Mouse (Mus musculus) left cerebral cortex, adult 9 months (tissue): ENCODE results near the gene Dcaf17.

Experiments used
- DNase-seq, 2 experiments: peaks; one replicate each; pipeline ENCODE4 v3.0.0; 2022; ENCODE audit warnings: low spot score in 2 of 2

Gene Dcaf17

DNA sequence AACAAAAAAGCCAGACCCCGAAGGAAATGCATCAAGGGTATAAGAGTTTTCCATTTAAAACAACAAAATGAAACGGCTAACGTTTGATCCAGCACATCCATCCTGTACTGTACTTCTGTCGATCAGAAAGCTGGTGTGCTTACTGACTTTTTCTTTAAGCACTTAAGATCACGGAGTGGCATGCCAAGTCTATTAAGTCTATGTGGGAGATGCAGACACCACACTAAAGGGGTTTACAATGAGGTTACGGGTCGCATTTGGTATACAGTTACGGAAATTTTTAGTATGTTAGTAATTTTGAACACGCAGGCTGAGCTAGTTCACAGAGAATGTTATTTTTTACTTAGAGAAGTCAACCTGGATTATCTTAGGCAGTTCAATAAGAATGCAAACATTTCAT lies 412 bp upstream of the Dcaf17 start:
- DNase-seq, result no peak

DNA sequence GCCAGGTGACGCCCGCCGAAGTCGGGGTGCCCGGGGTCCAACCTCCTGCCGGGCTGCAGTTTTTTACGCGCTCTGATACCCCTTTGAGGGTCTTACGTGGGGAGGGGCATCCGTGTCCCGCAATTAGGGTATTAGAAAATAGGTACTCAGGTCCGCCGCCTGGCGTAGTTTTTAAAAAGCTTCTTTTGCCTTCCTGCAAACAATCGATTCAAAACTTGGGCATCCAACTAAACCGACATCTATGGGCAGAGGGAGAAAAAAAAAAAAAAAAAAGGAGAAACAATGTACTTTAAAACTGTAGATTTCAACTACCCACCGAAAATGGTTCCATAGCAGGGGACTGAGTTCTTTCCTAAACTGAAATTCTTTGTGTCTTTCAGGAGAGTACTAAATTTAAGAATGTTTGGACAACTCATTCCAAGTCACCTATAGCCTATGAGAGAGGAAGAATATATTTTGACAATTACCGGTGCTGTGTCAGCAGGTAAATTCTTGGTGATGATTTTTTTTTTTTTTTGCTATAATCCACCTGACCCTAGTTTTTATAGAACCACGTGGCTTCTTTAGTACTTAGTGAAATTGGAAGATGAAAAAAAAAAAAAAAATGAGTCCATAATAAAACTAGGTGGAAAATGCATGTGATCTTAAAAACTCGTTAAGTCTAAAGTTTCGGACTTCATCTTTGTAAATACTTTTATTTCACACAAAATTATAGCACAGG lies 1.1 kb downstream of the Dcaf17 start:
- DNase-seq, result no peak

DNA sequence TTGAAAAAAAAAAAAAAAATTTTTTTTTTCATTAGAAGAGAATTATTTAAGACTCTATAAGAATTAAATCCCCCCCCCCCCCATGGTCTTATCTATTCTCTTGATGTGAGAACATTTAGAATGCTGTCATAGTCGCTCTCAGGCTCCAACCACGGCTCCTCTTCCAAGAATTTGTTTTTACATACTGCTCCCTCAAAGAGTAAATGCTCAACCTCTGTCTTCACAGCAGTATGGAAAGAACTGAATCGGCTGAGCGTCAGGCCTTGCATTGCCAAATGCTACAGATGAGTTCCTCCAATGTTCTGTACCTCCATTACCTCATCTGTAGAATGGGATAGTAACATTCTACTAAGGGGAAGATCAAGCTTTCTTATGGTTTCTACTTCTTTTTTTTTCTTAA lies 16.5 kb downstream of the Dcaf17 start:
- no peak for DNase-seq

DNA sequence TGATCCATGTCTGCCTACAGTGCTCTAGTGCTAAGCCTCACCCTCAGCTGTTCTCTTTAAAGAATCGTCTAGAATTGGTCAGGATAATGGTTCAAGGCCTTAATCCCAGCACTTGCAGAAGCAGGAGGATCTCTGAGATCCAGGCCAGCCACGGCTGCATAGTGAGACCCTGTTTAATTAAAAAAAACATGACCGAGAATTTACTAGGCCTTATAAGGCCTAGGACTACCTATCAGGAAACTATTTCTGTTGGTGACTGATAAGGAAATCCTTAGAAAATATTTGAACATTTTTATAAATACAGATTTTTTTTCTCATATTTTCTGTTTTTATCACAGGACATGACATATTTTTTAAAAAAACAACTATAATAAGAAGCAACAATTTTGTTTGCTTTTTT lies 18.2 kb downstream of the Dcaf17 start:
- DNase-seq, result no peak

DNA sequence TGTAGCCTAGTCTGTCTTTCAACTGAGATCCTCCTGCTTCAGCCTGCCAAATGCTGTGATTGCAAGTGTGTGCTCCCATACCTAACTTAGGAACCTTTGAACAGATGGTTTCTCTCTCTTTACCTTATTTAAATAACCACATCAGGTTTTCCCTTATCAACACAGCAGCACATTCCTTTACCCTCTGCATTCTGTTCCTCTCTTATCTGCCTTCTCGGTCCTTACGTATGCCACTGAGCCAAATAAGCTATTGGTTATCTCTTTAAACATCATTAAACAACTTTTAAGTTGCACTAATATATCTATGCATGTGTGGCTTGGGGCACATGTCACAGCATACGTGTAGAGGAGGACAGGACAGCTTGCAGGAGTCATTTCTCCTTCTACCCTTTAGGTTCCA lies 18.7 kb downstream of the Dcaf17 start:
- no peak for DNase-seq

DNA sequence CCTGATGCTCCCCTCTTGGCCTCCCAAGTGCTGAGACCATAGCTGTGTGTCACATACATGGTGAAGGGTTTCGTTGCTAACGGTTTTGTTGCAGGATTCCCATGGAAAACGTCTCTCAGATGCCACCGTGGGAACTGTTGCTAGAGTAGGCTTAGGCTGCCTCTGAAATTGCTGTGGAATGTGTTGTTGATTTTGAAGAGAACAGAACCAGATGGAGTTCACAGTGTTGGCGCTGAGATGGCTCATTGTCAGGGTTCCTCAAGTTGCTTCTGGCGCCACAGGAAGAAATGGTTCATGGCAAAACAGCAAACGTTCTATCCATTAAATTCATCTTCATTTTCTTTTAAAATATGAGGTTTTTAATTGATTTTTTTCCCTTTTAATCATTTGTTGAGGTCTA lies 27.3 kb downstream of the Dcaf17 start:
- no peak for DNase-seq

DNA sequence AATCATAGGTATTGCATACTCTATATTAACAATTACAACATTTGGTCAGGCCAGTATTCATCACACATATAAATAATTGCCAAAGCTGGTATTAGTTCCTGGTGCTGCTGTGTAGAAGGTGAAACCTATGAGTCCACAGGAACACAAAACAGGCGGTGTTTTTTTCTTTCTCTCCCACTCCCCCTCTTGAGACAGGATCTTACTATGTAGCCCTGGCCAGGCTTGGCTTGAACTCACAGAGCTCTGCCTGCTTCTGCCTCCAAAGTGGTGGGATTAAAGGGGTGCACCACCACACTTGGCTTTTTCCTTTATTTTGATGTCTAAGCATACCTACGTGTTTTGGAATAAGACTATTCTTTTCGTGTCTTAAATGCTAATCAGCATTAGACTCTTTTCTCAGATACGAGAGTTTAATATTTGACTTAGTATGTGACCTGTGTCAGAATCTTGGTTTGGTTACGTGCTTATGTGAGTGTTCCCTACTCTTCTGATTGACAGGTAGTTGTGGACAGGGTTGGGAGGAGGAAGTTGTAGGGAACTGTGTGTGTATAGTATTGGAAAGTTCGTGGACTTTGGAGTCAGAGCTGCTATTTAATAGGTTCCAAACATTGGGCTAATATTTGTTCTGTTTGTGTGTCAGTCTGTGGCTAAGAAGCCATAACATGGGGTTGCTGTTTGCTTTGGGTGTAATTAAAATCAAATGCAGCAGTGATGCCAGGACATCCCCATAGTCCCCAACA lies 28.5 kb downstream of the Dcaf17 start:
- DNase-seq, result no peak

DNA sequence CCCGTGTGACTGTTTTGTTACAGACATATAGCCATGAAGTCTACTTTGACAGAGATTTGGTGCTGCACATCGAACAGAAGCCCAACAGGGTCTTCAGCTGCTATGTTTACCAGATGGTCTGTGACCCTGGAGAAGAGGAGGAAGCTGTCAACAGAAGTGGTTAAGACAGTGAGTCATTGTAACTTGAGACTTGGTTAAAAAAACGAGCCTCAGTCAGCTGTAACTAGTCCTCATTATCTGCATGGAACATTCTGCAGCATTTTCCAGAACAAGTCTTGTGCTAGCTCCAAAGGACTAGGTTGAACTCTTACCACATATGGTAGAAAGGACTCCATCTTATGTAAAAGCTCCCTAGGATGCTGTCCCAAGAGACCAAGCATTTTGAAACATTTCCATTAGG lies 34.6 kb downstream of the Dcaf17 start:
- no peak for DNase-seq

DNA sequence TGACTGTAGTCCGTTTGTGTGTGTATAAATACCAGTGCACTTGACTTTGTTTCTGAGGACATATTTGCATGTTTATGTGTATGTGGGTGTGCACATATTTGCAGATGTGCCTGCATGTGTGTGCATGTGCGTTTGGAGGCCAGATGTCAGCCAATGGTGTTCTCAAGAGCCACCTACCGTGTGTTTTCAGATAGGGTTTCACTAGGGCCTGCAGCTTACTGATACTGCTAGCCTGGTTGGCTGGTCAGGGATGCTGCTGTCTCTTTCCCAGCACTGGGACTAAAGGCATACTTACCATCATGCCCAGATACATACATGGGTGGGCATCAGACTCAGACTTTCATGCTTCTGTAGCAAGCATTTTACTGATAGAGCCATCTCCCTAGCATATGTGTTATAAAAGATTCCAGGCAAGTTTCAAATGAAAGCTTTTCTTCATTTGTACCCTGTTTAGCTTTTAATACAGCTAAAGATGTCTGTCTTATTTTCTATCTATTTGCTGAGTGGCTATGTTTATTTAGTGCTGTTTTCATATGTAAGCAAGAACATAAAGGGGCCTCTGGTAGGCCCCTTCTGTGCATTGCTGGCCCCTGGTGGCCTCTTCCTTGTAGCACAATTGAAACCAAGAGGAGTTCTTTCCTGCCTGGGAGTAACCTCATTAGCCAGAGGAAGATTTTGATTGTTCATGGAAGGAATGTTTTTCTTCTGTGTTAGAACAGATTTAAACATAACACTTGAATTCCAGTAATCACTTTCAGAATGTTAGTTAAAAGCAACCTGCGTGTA lies 35.7 kb downstream of the Dcaf17 start:
- DNase-seq, result no peak

DNA sequence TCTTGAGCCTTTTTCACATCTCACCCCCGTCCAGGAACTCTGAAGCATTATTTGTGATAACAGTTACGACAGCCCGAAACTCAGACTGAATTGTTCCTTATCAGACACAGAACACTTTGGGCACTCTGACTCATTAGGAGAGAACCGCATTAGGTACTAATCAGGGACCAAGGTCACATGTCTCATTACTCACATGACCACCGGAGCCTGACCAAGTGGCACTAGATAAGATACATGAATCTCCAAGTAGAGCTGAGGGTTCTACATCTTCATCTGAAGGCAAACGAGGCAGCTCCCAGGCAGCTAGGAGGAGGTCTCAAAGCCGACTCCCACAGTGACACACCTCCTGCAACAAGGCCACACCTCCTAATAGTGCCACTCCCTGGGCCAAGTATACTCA lies 41.0 kb downstream of the Dcaf17 start:
- DNase-seq, result no peak

DNA sequence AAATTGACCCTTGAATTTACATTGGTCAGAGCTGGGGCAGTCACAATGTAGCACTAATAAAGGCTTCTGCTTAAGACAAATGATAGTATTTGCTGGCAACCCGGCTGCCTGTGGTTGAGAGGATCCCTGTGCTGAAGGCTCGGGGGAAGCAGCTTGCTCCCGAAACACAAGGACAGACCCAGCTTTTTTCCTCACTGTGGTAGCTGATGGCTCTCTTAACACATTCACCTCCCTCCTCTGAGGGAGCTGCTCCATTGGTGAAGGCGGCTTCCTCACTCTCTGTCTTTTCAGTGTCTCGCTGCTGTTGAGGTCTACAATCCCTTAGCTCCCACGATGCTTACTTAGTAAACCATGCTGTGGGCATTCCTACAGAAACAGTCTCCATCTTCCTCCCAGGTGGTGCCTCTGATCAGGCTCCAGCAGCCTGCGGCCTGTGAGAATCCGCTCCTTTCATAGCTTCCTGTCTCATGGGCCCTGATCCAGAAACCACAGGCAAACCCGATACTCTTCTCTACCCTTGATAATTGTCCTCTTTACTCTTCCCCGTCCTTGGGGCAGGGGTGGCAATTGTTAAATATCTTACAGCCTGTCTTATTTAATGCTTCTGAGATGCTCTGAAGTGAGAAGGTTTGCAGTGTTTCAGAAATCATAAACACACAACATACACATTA lies 47.6 kb downstream of the Dcaf17 start:
- DNase-seq, result no peak

DNA sequence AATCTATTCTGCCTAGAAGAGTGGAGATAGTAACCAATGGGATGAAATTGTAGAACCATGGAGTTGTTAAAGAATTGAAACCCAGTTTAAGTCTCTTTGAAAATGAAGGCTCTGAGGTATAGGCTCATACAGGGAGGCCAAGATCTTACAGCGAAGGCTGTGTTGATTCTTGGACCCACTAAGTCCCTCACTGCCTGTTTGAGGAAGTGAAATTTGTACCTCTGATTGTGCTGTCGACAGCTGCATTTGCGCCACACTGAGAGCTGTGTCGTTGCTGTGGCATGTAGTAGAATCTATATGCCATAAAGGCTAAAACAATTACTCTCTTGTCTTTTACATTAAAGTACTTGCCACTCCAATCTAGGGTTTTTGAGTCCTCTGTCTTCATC lies 48.2 kb downstream of the Dcaf17 start:
- no peak for DNase-seq

DNA sequence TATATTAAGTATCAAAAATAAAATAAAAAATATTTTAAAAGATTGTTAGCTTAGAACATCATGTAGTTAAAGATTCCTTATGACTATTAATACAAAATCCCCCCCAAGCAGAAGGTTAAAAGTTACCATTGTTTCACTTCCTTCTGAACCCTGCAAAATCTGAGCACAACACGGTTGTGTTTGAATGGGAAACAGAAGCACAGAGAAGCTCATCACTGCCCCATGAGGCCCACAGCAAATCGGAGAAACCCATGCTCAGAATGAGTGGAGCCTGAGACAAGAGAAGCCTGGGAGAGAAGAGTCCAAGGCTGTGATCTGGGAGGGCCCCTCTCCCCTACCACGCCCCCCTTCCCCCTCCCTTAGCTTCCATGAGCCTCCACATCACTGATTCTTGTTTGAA lies 49.6 kb downstream of the Dcaf17 start:
- DNase-seq, result no peak

DNA sequence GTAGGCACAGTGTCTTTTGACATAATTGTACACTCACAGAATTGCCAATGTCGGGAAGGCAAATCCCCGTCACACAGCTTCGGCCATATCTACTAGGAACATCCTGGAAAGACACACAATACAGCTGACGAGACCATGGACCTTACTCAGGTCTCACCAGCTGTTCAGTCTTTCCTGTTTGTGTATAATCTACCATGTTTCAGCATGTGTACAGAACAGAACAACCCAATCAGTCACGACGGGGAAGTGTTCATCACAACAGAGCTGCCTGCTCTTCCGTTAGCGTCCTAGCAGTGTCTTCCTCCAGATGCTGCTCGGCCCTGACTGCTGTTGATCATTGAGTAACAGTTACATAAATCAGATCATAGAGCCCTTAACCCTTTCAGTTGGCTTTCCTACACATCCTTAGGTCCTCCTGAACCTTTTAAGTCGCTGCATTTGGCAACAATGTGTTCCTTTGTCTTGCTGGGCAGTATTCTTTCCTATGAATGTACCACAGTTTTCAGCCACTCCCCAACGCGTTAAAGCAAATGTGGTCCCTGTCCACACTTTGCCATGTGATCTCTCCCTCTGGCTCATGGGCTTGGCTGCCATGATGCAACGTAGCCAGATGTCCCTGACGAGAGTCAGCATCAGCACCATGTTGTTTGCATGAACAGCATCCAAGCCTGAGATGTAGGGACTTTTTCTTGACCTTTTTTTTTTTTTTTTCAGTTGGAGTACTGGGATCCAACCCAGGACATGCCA lies 50.5 kb downstream of the Dcaf17 start:
- no peak for DNase-seq

DNA sequence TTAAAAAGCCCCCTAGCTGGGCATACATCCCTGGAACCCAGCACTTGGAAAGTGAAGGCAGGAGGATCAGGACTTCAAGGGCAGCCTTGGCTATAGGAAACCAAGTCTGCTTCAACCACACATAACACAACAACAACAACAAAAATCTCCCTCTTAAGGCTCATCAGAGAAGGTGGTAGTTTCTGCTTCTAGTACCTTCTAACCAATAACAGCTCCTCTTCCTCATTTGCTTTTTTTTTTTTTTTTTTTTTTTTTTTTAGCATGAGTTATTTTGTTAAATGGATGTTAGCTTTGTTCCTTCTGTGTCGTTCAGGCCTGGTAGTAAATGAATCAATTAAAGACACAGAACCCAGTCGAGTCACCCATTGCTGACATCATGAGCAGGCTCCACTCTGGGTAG lies 52.1 kb downstream of the Dcaf17 start:
- no peak for DNase-seq

DNA sequence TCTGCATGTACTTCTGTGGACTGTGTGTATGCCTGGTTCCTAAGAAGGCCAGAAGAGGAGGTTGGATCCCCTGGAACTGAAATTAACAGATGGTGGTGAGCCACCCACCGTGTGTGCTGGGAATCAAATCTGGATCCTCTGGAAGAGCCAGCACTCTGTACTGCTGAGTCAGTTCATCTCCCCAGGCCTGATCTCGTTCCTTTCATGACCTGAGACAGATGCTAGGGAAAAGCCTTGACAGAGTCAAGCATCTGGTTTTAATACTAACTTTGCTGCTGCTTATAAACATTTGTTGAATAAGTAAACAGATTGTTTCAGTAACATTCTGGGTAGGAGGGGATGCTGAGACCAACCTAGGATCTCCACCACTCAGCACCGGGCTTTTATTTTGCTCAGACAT lies 53.4 kb downstream of the Dcaf17 start:
- DNase-seq, result no peak

DNA sequence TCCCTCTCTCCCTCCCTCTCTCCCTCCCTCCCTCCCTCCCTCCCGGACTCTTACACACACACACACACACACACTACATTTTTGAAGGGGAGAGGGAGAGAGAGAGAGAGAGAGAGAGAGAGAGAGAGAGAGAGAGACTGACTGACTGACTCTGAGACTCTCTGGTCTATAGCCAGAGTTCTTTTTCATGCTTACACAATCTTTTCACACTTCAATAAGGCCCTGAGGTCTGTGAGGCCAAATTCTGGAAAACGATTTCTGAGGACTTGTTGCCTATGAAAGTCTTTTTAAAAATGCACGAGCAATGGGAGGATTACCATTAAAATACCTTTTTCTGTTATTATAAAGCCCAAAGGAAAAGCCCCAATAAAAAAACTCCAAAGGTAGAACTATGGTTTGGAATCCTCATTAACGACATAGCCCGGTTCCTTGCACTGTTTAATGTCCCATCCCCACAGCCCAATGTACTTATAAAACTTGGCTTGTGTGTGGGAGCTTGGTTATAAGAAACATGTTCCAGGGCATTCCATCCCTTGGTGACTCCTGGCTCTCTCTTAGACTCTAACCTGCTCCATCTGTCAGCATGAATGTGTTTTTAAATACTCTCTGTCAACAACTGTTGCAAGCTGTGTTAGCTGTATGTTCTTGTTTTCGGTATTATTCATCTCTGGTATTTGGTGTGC lies 58.5 kb downstream of the Dcaf17 start:
- DNase-seq, result no peak

DNA sequence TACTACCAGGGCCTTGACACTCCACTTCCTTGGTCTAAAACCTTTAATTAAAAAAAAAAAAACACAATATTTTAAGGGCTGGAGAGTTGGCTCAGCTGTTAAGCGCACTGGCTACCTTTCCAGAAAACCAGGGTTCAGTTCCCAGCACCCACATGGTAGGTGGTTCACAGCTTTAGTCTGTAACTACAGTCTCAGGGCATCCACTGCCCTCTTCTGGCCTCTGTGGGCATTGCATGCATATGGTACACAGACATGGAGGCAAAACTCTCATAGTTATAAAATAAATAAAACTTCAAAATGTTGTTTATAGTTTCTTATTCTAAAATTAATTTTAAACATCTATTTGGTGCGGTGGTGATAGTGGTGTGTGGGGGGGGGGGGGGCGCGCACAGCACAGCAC lies 61.0 kb downstream of the Dcaf17 start:
- no peak for DNase-seq

DNA sequence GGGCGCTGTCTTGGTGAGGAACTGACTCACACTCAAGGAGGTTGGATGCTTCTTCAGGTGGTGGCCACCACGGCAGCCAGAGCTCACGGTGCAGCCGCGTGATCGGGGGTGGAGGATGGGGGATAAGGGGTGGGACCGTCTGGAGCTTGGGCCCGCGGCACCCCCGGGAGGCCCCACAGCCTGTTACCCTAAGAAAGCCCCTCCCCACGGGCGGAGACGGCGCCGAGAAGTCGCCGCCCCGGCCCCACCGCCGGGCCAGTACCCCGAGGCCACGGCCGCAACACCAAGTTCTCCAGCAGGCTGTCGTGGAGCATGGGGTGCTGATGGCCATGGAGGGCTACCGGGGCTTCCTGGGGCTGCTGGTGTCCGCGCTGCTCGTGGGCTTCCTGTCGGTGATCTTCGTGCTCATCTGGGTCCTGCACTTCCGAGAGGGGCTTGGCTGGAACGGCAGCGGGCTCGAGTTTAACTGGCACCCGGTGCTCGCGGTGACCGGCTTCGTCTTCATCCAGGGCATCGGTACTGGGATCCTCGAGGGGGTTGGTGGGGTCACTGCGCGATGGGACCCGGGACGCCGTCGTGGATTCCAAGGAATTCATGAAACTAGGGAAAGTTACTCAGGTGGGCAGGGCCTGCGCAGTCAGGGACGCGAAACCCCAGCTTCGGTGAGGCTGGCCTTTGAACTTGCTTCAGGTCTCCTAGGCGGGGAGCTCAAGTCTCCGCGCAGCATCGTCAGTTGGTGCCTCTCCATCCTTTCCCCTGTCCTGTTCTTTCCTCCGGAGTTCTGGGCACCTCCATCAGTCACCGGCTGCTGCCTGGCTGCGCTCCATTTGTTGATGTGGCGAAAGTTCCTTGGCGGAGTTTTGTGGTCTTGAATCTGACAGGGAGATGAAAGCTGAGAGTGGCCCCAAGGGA lies 62.9 kb downstream of the Dcaf17 start, which contains the start of gene Cybrd1:
Gene Cybrd1 (plus strand): TSS at position 127 of the 912 bp plus-strand sequence.
- no peak for DNase-seq

DNA sequence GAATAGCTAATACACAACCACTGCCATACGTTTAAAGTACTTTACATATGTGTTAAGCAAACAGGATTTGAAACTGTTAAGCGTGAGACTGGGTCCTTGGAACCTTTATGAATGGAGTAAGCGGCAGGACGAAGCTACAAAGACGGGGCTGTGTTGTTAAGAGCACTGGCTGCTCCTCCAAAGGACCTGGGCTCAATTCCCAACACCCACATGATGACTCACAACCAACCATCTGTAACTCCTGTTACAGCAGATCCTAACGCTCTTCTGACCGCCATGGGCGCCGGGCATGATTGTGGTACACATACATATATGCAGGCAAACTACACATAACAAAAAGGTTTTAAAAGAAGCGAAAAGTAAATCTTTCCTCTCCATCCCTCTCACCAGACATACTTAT lies 65.7 kb downstream of the Dcaf17 start:
- peak in 1 of 2 experiments; percentile 55 for DNase-seq
